Mouse (Mus musculus): ENCODE measurements around the gene Sys1. TPM values are rescaled to one million over a fixed set of nuclear protein-coding genes. Genes with fewer than 3 reads are reported as not detected.

Gene Sys1
- polyA plus RNA-seq, 1 experiment from 2014 or later: 63.3 TPM

- no peaks in the 10 kb centered on the region for H3K9me3 ChIP-seq (ENCODE audit: control insufficient read depth, low read length)
- ATAC-seq (ENCODE audit: low read depth) (peak; percentile 50), DNase-seq (ENCODE audit: low spot score) (peak; percentile 39)
- 3% methylated on average over 29 of the region's 29 CpGs for WGBS
- peak overlapping the region; percentile 76 for H3K4me3 ChIP-seq (ENCODE audit: low read depth, low read length)
- peak overlapping the region; percentile 91 for H3K4me2 ChIP-seq (ENCODE audit: low read depth, low read length)
- peak overlapping the region; percentile 81 for H3K27ac ChIP-seq (replicated peaks; ENCODE audit: low read depth, low read length)
- no peaks in the 10 kb centered on the region for H3K36me3 ChIP-seq (ENCODE audit: control insufficient read depth, insufficient read depth, low read length)
- H3K9ac ChIP-seq (ENCODE audit: low read depth, low read length): peak overlapping the region; percentile 85
- no peaks in the 10 kb centered on the region for H3K27me3 ChIP-seq (replicated peaks; ENCODE audit: control insufficient read depth, insufficient read depth, low read length)
- peaks cover 40% of the 10 kb centered on the region for H3K4me1 ChIP-seq (ENCODE audit: control insufficient read depth, insufficient read depth, low read length)
Observed at GRCm38 (mm10) chr2:164442315-164443050, 14.3 kb upstream of the Sys1 start.

GRCm38 (mm10) chr2:164443051-164443437, 13.7 kb upstream of the Sys1 start:
- peak overlapping the region; percentile 81 for H3K27ac ChIP-seq (replicated peaks; ENCODE audit: low read depth, low read length)
- peak; percentile 93 for ATAC-seq (ENCODE audit: low read depth)

GRCm38 (mm10) chr2:164443460-164444000, 13.2 kb upstream of the Sys1 start, which contains the start of gene Sdc4:
TSS of gene Sdc4 (minus strand) at chr2:164443887.
- no peak for DNase-seq (ENCODE audit: low spot score)
- H3K27ac ChIP-seq (replicated peaks; ENCODE audit: low read depth, low read length): peak within 1 kb of the TSS; percentile 81

More at GRCm38 (mm10) chr2:164443051-164443437, 13.7 kb upstream of the Sys1 start:
- peak overlapping the region; percentile 85 for H3K9ac ChIP-seq (ENCODE audit: low read depth, low read length)
- peak overlapping the region; percentile 91 for H3K4me2 ChIP-seq (ENCODE audit: low read depth, low read length)
- peak; percentile 87 for DNase-seq (ENCODE audit: low spot score)
- no peaks in the 10 kb centered on the region for H3K9me3 ChIP-seq (ENCODE audit: control insufficient read depth, low read length)
- WGBS: 0% methylated on average over 5 of the region's 26 CpGs
- H3K4me1 ChIP-seq (ENCODE audit: control insufficient read depth, insufficient read depth, low read length): peaks cover 40% of the 10 kb centered on the region
- peak overlapping the region; percentile 76 for H3K4me3 ChIP-seq (ENCODE audit: low read depth, low read length)
- H3K27me3 ChIP-seq (replicated peaks; ENCODE audit: control insufficient read depth, insufficient read depth, low read length): no peaks in the 10 kb centered on the region
- H3K36me3 ChIP-seq (ENCODE audit: control insufficient read depth, insufficient read depth, low read length): no peaks in the 10 kb centered on the region

GRCm38 (mm10) chr2:164444701-164445100, 12.1 kb upstream of the Sys1 start:
- Histone ChIP-seq H3K27me3 (replicated peaks; ENCODE audit: control insufficient read depth, insufficient read depth, low read length) (no peaks in the 10 kb centered on the region), H3K4me1 (ENCODE audit: control insufficient read depth, insufficient read depth, low read length) (peaks cover 34% of the 10 kb centered on the region), H3K4me2 (ENCODE audit: low read depth, low read length) (no peak overlapping the region), H3K9ac (ENCODE audit: low read depth, low read length) (no peak overlapping the region), H3K4me3 (ENCODE audit: low read depth, low read length) (no peak overlapping the region), H3K36me3 (ENCODE audit: control insufficient read depth, insufficient read depth, low read length) (no peaks in the 10 kb centered on the region), H3K9me3 (ENCODE audit: control insufficient read depth, low read length) (no peaks in the 10 kb centered on the region), H3K27ac (replicated peaks; ENCODE audit: low read depth, low read length) (no peak overlapping the region)
- WGBS: 79% methylated on average over 2 of the region's 2 CpGs
- DNase-seq (ENCODE audit: low spot score): no peak
- ATAC-seq (ENCODE audit: low read depth): no peak

More at GRCm38 (mm10) chr2:164443460-164444000, 13.2 kb upstream of the Sys1 start, which contains the start of gene Sdc4:
- H3K4me3 ChIP-seq (ENCODE audit: low read depth, low read length): peak within 1 kb of the TSS; percentile 76
- H3K9ac ChIP-seq (ENCODE audit: low read depth, low read length): peak within 1 kb of the TSS; percentile 85
- ATAC-seq (ENCODE audit: low read depth): no peak
- H3K4me2 ChIP-seq (ENCODE audit: low read depth, low read length): peak within 1 kb of the TSS; percentile 91
- no peaks in the 10 kb centered on the region for H3K27me3 ChIP-seq (replicated peaks; ENCODE audit: control insufficient read depth, insufficient read depth, low read length)
- H3K36me3 ChIP-seq (ENCODE audit: control insufficient read depth, insufficient read depth, low read length): no peaks in the 10 kb centered on the region
- peaks cover 36% of the 10 kb centered on the region for H3K4me1 ChIP-seq (ENCODE audit: control insufficient read depth, insufficient read depth, low read length)
- H3K9me3 ChIP-seq (ENCODE audit: control insufficient read depth, low read length): no peaks in the 10 kb centered on the region
- WGBS: 9% methylated on average over 18 of the region's 18 CpGs

- ATAC-seq (ENCODE audit: low read depth): no peak
Observed at GRCm38 (mm10) chr2:164445399-164446085, 11.2 kb upstream of the Sys1 start.

GRCm38 (mm10) chr2:164446086-164446469, 10.7 kb upstream of the Sys1 start:
- Histone ChIP-seq H3K36me3 (ENCODE audit: control insufficient read depth, insufficient read depth, low read length) (no peaks in the 10 kb centered on the region), H3K4me1 (ENCODE audit: control insufficient read depth, insufficient read depth, low read length) (peaks cover 21% of the 10 kb centered on the region), H3K9ac (ENCODE audit: low read depth, low read length) (no peak overlapping the region), H3K4me3 (ENCODE audit: low read depth, low read length) (no peak overlapping the region), H3K27me3 (replicated peaks; ENCODE audit: control insufficient read depth, insufficient read depth, low read length) (no peaks in the 10 kb centered on the region), H3K9me3 (ENCODE audit: control insufficient read depth, low read length) (peaks cover 4% of the 10 kb centered on the region; the same call in 1 of the 2 replicates), H3K27ac (replicated peaks; ENCODE audit: low read depth, low read length) (no peak overlapping the region), H3K4me2 (ENCODE audit: low read depth, low read length) (no peak overlapping the region)
- WGBS: 62% methylated on average over 3 of the region's 3 CpGs
- DNase-seq (ENCODE audit: low spot score) (no peak), ATAC-seq (ENCODE audit: low read depth) (no peak)

More at GRCm38 (mm10) chr2:164445399-164446085, 11.2 kb upstream of the Sys1 start:
- Histone ChIP-seq H3K4me3 (ENCODE audit: low read depth, low read length) (no peak overlapping the region), H3K4me1 (ENCODE audit: control insufficient read depth, insufficient read depth, low read length) (peaks cover 25% of the 10 kb centered on the region), H3K27me3 (replicated peaks; ENCODE audit: control insufficient read depth, insufficient read depth, low read length) (no peaks in the 10 kb centered on the region), H3K4me2 (ENCODE audit: low read depth, low read length) (no peak overlapping the region), H3K9ac (ENCODE audit: low read depth, low read length) (no peak overlapping the region), H3K36me3 (ENCODE audit: control insufficient read depth, insufficient read depth, low read length) (no peaks in the 10 kb centered on the region), H3K27ac (replicated peaks; ENCODE audit: low read depth, low read length) (no peak overlapping the region), H3K9me3 (ENCODE audit: control insufficient read depth, low read length) (peaks cover 4% of the 10 kb centered on the region; the same call in 1 of the 2 replicates)
- 82% methylated on average over 3 of the region's 3 CpGs for WGBS
- no peak for DNase-seq (ENCODE audit: low spot score)

DNA sequence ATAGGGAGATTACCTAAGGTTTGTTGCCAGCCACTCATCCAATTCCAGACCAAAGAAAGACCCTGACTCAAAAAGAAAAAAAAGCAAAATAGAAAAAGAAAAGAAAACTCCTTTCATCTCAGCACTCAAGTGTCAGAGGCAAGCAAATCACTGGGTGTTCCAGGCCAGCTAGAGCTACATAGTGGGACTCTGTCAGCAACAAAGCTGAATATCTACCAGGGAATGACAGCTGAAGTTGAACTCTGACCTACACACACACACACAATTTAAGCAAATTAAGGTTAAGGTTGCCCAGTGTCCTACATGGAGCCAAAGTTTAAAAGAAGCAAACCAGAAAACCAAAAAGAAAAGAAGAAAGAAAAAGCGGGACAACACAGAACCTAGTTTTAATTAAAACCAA, 8.6 kb upstream of the Sys1 start:
- Histone ChIP-seq H3K4me1 (ENCODE audit: control insufficient read depth, insufficient read depth, low read length) (peaks cover 18% of the 10 kb centered on the region), H3K9me3 (ENCODE audit: control insufficient read depth, low read length) (peaks cover 4% of the 10 kb centered on the region; the same call in 1 of the 2 replicates), H3K9ac (ENCODE audit: low read depth, low read length) (no peak overlapping the region), H3K4me3 (ENCODE audit: low read depth, low read length) (no peak overlapping the region), H3K27ac (replicated peaks; ENCODE audit: low read depth, low read length) (no peak overlapping the region), H3K36me3 (ENCODE audit: control insufficient read depth, insufficient read depth, low read length) (no peaks in the 10 kb centered on the region), H3K27me3 (replicated peaks; ENCODE audit: control insufficient read depth, insufficient read depth, low read length) (no peaks in the 10 kb centered on the region), H3K4me2 (ENCODE audit: low read depth, low read length) (no peak overlapping the region)
- no peak for DNase-seq (ENCODE audit: low spot score)
- ATAC-seq (ENCODE audit: low read depth): no peak
- WGBS: 82% methylated on average over 1 of the region's 1 CpGs

- ATAC-seq (ENCODE audit: low read depth): no peak
- WGBS: 52% methylated on average over 5 of the region's 5 CpGs
- Histone ChIP-seq H3K9me3 (ENCODE audit: control insufficient read depth, low read length) (peaks cover 4% of the 10 kb centered on the region; the same call in 1 of the 2 replicates), H3K27ac (replicated peaks; ENCODE audit: low read depth, low read length) (peak overlapping the region; percentile 65; the same call in 1 of the 2 replicates), H3K4me1 (ENCODE audit: control insufficient read depth, insufficient read depth, low read length) (peaks cover 14% of the 10 kb centered on the region), H3K4me3 (ENCODE audit: low read depth, low read length) (no peak overlapping the region), H3K36me3 (ENCODE audit: control insufficient read depth, insufficient read depth, low read length) (no peaks in the 10 kb centered on the region), H3K9ac (ENCODE audit: low read depth, low read length) (no peak overlapping the region), H3K4me2 (ENCODE audit: low read depth, low read length) (no peak overlapping the region), H3K27me3 (replicated peaks; ENCODE audit: control insufficient read depth, insufficient read depth, low read length) (no peaks in the 10 kb centered on the region)
- DNase-seq (ENCODE audit: low spot score): peak; percentile 51
Observed at GRCm38 (mm10) chr2:164448921-164449320, 7.8 kb upstream of the Sys1 start.

Data from embryonic facial prominence, embryonic 14.5 days (tissue).